Mouse (Mus musculus) heart, postnatal 14 days (tissue): Measurements from ENCODE around the gene Agpat3. TPM values are rescaled to one million over a fixed set of nuclear protein-coding genes. Genes with fewer than 3 reads are reported as not detected.

Experiments
- DNase-seq, 2 experiments: peaks; one replicate each; pipeline ENCODE4 v3.0.0; 2021 to 2022
- intact Hi-C: fragments of 180-260 bp; cut with DNase I; formaldehyde crosslinking; loops from one replicate; pipeline ENCODE4 v1.15.1; 2025
- total RNA-seq, 2 experiments: library from RNA; stranded (reverse); gene quantifications; 2 replicates each; pipeline ENCODE4 v1.2.3; 2021

Gene Agpat3
- total RNA-seq, 2 experiments from 2014 or later = 246 to 265 TPM

DNA sequence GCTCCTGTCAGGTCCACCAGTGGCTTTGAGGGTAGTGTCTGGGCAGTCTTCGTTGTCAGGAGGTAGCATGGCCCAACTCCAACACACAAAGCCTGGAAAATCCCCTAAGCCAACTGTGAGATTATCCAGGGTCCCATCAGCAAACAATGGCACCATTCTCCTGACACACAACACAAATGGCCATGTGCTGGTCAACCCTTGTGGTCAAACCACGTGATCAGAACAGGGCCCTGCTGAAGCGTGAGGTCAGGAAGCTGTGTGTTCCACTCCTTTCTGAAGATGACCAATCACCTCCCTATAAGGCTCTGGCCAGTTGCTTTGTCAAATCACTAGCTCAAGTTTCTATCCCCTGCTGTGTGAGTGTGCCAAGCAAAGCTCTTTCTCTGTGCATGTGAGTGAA is 47.3 kb downstream of the Agpat3 start:
- no peak for DNase-seq
- intact Hi-C loops = no loop called here

- intact Hi-C loops = no loop called here
- DNase-seq = no peak
Observed at GRCm38 (mm10) chr10:78303675-78304074, 48.6 kb downstream of the Agpat3 start.

- no peak for DNase-seq
- intact Hi-C loops = no loop called here
Observed at GRCm38 (mm10) chr10:78300061-78300460, 52.2 kb downstream of the Agpat3 start.

- no peak for DNase-seq
- intact Hi-C loops = no loop called here
Observed at GRCm38 (mm10) chr10:78298651-78299644, 53.3 kb downstream of the Agpat3 start.

DNA sequence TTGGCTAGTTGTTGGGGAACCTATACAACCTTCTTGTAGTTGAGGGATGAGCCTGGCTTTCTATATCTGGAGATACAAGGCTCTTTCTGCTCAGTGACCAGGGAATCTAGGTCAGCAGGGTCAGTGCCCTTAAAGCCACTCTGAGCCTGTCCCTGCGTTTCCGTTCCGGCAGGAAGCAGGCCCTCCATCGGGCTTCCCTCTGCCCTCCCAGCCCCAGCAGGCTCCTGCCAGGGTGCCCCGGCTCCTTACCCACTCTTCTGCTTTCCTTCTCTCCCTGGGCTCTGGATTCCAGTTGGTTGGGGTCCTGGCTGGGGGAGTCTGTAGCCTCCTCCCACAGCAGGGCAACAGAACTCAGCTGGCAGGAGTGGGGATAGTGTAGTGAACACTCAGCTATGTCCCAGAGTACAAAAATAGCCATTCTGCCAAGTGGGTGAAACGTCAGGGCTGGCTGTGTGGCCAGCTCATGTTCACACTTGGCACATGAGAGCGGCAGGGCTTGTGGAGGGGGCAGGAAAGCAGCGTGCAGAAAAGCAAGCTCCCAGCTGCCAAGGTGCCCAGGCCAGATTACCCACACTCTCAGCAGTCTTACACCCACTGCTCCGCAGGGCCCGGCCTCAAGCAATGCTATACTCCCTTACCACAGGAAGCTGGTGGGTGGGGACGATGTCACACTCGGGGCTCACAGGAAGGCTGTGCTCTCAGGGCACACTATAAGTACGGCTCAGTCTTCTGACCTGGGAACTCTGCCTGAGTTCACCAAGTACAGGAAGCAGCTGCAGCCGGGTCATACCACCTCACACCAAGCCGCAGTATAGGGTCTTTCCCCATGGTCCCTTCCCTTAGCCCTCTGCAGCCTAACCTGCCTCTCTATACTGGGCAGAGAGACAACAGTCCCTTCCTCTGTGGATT is 54.5 kb downstream of the Agpat3 start:
- intact Hi-C loops = no loop called here

DNA sequence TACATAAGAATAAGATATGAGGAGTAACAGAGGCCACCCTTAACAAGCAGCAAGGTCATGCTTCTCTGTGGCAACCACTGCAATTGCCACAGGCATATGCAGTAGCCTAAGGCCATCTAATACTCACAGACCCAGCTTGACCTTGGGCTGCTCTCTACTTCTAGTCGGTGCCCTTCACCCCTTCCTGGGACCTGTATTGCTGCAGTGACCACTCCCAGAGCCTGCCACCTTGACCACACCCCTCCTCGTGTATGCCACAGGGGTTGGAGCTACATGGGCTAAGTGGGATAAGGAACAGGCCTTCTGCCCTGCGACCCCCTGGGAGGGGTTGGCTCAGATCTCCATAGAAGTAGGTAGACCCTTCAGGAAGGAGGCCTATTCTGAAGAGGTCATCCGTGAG is 55.3 kb downstream of the Agpat3 start:
- intact Hi-C loops = no loop called here
- DNase-seq = no peak

More for the DNA sequence above, 54.5 kb downstream of the Agpat3 start:
- DNase-seq = peak; percentile 70 to 83

DNA sequence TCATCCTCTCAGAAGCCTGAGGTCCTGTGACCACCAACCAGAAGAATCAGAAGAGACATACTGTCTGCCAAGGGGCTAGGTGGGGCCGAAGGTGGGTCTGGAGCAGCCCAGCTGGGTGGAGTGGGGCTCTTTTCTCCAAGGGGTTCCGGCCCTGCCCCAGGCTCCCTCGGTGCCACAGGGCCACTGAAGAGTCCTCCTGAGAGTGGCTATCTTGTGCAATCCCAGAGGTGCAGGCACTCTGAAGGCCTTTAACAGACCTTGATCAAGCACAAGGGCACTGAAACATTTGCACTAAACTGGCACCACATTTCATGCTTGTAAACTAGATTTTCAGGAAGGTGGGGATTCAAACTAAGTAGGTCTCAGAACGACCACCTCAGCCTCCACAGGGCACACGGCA is 55.9 kb downstream of the Agpat3 start:
- DNase-seq = no peak
- intact Hi-C loops = no loop called here

DNA sequence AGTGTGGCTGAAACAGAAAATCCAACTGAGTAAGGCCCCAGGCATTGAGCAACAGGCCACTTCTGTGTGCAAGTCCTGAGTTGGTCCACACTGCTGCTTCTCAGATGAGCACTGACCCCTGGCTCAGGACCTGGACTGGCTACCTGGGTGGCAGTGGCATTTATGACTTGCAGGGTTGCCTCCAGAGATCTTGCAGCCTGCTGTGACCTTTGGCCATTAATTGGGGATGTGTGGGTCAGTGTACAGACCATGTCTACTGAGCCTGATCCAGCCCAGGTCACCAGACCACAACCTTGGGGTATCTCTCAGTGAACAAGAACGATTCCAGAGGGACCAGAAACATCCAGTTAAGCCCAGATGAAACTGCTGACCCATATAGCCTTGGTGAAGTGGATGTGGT is 58.7 kb downstream of the Agpat3 start:
- intact Hi-C loops = loop anchor here (5.0 kb wide), 1 partner anchor 59 kb away; the partner anchor contains the start of gene Agpat3
- no peak for DNase-seq

GRCm38 (mm10) chr10:78292381-78292780 is 59.9 kb downstream of the Agpat3 start:
- intact Hi-C loops = loop anchor here (5.0 kb wide), 1 partner anchor 60 kb away; the partner anchor contains the start of gene Agpat3

GRCm38 (mm10) chr10:78290730-78291535 is 61.4 kb downstream of the Agpat3 start:
- intact Hi-C loops = loop anchor here (5.0 kb wide), 1 partner anchor 61 kb away; the partner anchor contains the start of gene Agpat3
- DNase-seq = no peak

More at GRCm38 (mm10) chr10:78292381-78292780, 59.9 kb downstream of the Agpat3 start:
- no peak for DNase-seq

DNA sequence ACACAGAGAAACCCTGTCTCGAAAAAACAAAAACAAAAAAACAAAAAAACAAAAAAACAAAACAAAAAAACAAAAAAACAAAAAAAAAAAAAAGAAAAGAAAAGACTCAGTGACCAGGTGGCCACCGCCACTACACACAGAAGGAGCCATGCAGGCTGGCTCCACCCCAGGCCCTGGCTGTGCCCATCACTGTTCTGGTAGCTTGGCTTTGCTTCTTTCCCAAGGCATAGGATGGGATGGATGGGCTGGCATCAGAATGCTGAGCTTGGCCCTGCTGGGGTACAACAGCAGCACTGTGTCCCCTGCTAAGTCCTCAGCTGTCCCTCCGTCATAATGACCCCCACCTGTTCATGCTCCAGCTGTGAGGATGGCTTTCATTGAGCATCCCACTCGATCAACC is 63.4 kb downstream of the Agpat3 start:
- DNase-seq = no peak
- intact Hi-C loops = no loop called here

DNA sequence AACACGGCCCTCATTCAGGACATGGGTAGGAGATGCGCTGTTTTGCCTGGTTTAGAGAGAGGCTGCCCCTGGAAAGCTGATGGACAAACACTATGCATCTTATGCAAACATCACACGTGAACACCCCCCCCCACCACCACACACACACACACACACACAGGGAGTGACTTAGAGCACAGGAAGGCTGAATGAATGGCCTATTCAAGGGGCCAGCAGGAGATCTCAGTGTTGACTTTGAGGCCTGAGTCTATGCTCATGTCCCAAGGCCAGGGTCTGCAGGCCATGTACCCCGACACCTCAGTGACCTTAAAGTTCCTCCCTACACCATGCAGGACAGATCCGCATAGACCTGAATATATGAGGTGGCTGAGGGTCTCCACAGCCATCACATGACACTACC is 64.2 kb downstream of the Agpat3 start:
- no peak for DNase-seq

GRCm38 (mm10) chr10:78287465-78288132 is 64.7 kb downstream of the Agpat3 start:
- no peak for DNase-seq
- intact Hi-C loops = no loop called here

More for the DNA sequence above, 64.2 kb downstream of the Agpat3 start:
- intact Hi-C loops = no loop called here

DNA sequence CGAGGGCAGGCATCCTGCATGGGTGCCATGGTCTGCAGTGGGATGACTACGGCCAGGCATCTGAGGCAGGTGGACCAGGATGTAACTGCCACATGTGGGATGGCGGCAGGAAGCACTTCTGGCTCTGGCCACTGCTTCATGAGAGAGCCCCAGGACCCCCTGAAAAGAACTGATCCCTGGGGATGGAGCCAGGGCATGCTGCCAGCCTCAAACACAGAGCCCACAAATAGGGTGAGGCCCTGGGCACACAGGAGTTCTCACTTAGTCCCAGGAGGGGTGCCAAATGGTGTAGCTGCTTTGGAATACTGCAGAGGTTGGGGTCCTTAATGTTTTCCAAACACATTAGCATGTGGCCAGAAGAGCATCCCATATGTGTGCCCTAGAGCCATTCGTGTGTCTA is 66.3 kb downstream of the Agpat3 start:
- DNase-seq = no peak
- intact Hi-C loops = no loop called here

GRCm38 (mm10) chr10:78285409-78285808 is 66.9 kb downstream of the Agpat3 start:
- DNase-seq = no peak
- intact Hi-C loops = no loop called here

DNA sequence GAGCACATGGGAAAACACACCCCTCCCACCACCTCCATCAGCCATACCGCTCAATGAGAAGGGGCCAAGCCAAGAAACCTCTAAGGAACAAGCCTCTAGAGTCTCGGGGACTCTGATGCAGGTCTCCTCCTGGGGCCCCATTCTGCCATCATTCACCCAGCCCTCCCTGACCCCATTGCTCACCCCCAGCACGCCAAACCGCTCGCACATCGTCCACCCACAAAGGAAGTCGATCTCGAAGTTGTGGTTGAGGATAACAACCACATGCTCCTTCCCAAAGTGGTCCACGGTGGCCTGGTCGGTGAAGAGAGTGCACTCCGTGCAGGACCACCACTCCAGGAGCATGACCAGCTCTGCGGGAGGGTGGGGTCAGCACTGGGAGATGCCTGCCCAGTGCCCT is 67.5 kb downstream of the Agpat3 start:
- no peak for DNase-seq
- intact Hi-C loops = no loop called here

DNA sequence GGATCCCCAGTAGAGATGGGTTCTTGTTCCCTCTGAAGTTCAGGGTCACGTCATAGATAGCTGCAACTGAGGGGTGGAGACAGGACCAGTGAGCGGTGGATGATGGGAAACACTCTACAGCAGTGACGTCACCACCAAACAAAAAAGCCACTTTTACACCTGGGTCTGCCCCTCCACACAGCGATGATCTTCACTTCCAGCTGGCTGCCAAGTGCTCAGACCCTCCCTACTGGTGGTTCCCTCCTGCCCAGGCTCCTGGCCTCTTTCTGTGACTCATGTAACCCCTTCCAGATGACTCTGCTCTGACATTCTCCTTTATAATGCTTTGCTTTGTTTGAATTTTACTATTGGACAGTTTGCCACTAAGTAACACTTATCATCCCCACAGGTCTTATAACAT is 69.9 kb downstream of the Agpat3 start:
- no peak for DNase-seq
- intact Hi-C loops = no loop called here

GRCm38 (mm10) chr10:78280486-78280885 is 71.8 kb downstream of the Agpat3 start:
- DNase-seq = no peak
- intact Hi-C loops = no loop called here

- peak; percentile 49 to 67 for DNase-seq
- intact Hi-C loops = loop anchor here (1.0 to 2.0 kb wide), 3 partner anchors 40 to 117 kb away; no protein-coding TSS in a partner anchor
Observed at GRCm38 (mm10) chr10:78279210-78279609, 73.1 kb downstream of the Agpat3 start.
